Mouse (Mus musculus): Measurements from ENCODE around the gene Pop7. TPM values are rescaled to one million over a fixed set of nuclear protein-coding genes. Genes with fewer than 3 reads are reported as not detected.

Gene Pop7
- 29.4 and 33.4 TPM in 2 replicates for polyA plus RNA-seq (2015; fragmentation: Nextera tagmentation; extraction: Ambion mirVana)

- ATAC-seq (ENCODE audit: insufficient read depth): peak; percentile 94
Measured at GRCm38 (mm10) chr5:137501709-137502666, at the start of gene Pop7. Gene Pop7 (minus strand): TSS chr5:137502518.

GRCm38 (mm10) chr5:137551119-137551518 lies 48.8 kb upstream of the Pop7 start:
- ATAC-seq (ENCODE audit: insufficient read depth): no peak
- H3K4me3 ChIP-seq (replicated peaks): no peak overlapping the region
- peaks cover 9% of the 10 kb centered on the region for H3K4me1 ChIP-seq (replicated peaks)
- WGBS (ENCODE audit: insufficient replicate concordance): 62% methylated on average over 5 of the region's 5 CpGs
- peaks cover 53% of the 10 kb centered on the region for H3K27me3 ChIP-seq
- no peaks in the 10 kb centered on the region for H3K36me3 ChIP-seq (replicated peaks)
- H3K27ac ChIP-seq (replicated peaks): no peak overlapping the region
- no peak overlapping the region for H3K9ac ChIP-seq
- H3K9me3 ChIP-seq (replicated peaks): no peaks in the 10 kb centered on the region
- no peak overlapping the region for H3K4me2 ChIP-seq

More at GRCm38 (mm10) chr5:137501709-137502666, at the start of gene Pop7:
- no peaks in the 10 kb centered on the region for H3K9me3 ChIP-seq (replicated peaks)
- WGBS (ENCODE audit: insufficient replicate concordance): 1% methylated on average over 64 of the region's 64 CpGs
- H3K4me2 ChIP-seq: peak within 1 kb of the TSS; percentile 90
- no peaks in the 10 kb centered on the region for H3K27me3 ChIP-seq
- peak within 1 kb of the TSS; percentile 75 for H3K4me3 ChIP-seq (replicated peaks)
- peak within 1 kb of the TSS; percentile 71 for H3K9ac ChIP-seq
- peak within 1 kb of the TSS; percentile 92 for H3K27ac ChIP-seq (replicated peaks)
- H3K36me3 ChIP-seq (replicated peaks): peaks cover 15% of the 10 kb centered on the region
- peaks cover 27% of the 10 kb centered on the region for H3K4me1 ChIP-seq (replicated peaks)

- Histone ChIP-seq H3K36me3 (replicated peaks) (no peaks in the 10 kb centered on the region), H3K27me3 (peaks cover 50% of the 10 kb centered on the region), H3K9ac (no peak overlapping the region), H3K4me2 (no peak overlapping the region), H3K4me3 (replicated peaks) (no peak overlapping the region), H3K27ac (replicated peaks) (no peak overlapping the region), H3K9me3 (replicated peaks) (no peaks in the 10 kb centered on the region), H3K4me1 (replicated peaks) (peaks cover 9% of the 10 kb centered on the region)
- WGBS (ENCODE audit: insufficient replicate concordance): 68% methylated on average over 2 of the region's 2 CpGs
- no peak for ATAC-seq (ENCODE audit: insufficient read depth)
Measured at GRCm38 (mm10) chr5:137549840-137550239, 47.5 kb upstream of the Pop7 start.

- Histone ChIP-seq H3K36me3 (replicated peaks) (no peaks in the 10 kb centered on the region), H3K4me3 (replicated peaks) (no peak overlapping the region), H3K4me2 (no peak overlapping the region), H3K27ac (replicated peaks) (no peak overlapping the region), H3K9me3 (replicated peaks) (no peaks in the 10 kb centered on the region), H3K9ac (no peak overlapping the region; the same call in 1 of the 2 replicates), H3K27me3 (peaks cover 21% of the 10 kb centered on the region), H3K4me1 (replicated peaks) (0 out of 2 replicates have a peak, but pooled peaks cover 3% of the 10 kb centered on the region)
- ATAC-seq (ENCODE audit: insufficient read depth): no peak
- WGBS (ENCODE audit: insufficient replicate concordance): 61% methylated on average over 4 of the region's 4 CpGs
Measured at GRCm38 (mm10) chr5:137545596-137545995, 43.3 kb upstream of the Pop7 start.

GRCm38 (mm10) chr5:137544926-137545325 lies 42.6 kb upstream of the Pop7 start:
- no peaks in the 10 kb centered on the region for H3K9me3 ChIP-seq (replicated peaks)
- no peak overlapping the region for H3K4me2 ChIP-seq
- no peak overlapping the region for H3K4me3 ChIP-seq (replicated peaks)
- no peak overlapping the region for H3K27ac ChIP-seq (replicated peaks)
- peaks cover 18% of the 10 kb centered on the region for H3K27me3 ChIP-seq
- no peak overlapping the region for H3K9ac ChIP-seq
- WGBS (ENCODE audit: insufficient replicate concordance): 55% methylated on average over 6 of the region's 6 CpGs
- H3K4me1 ChIP-seq (replicated peaks): 0 out of 2 replicates have a peak, but pooled peaks cover 3% of the 10 kb centered on the region
- no peak for ATAC-seq (ENCODE audit: insufficient read depth)
- no peaks in the 10 kb centered on the region for H3K36me3 ChIP-seq (replicated peaks)

- Histone ChIP-seq H3K4me1 (replicated peaks) (0 out of 2 replicates have a peak, but pooled peaks cover 3% of the 10 kb centered on the region), H3K27ac (replicated peaks) (no peak overlapping the region), H3K27me3 (peaks cover 14% of the 10 kb centered on the region), H3K4me3 (replicated peaks) (no peak overlapping the region), H3K36me3 (replicated peaks) (no peaks in the 10 kb centered on the region), H3K9ac (no peak overlapping the region), H3K4me2 (no peak overlapping the region), H3K9me3 (replicated peaks) (no peaks in the 10 kb centered on the region)
- ATAC-seq (ENCODE audit: insufficient read depth): no peak
- 52% methylated on average over 5 of the region's 5 CpGs for WGBS (ENCODE audit: insufficient replicate concordance)
Measured at GRCm38 (mm10) chr5:137541768-137542540, 39.6 kb upstream of the Pop7 start.

GRCm38 (mm10) chr5:137540991-137541390 lies 38.7 kb upstream of the Pop7 start:
- Histone ChIP-seq H3K36me3 (replicated peaks) (no peaks in the 10 kb centered on the region), H3K9me3 (replicated peaks) (no peaks in the 10 kb centered on the region), H3K4me3 (replicated peaks) (no peak overlapping the region), H3K4me1 (replicated peaks) (0 out of 2 replicates have a peak, but pooled peaks cover 3% of the 10 kb centered on the region), H3K9ac (no peak overlapping the region), H3K4me2 (no peak overlapping the region), H3K27ac (replicated peaks) (no peak overlapping the region), H3K27me3 (peaks cover 14% of the 10 kb centered on the region)
- WGBS (ENCODE audit: insufficient replicate concordance): 60% methylated on average over 6 of the region's 6 CpGs
- ATAC-seq (ENCODE audit: insufficient read depth): no peak

GRCm38 (mm10) chr5:137539291-137539801 lies 37.0 kb upstream of the Pop7 start:
- Histone ChIP-seq H3K9ac (no peak overlapping the region), H3K4me3 (replicated peaks) (no peak overlapping the region), H3K27me3 (0 out of 2 replicates have a peak, but pooled peaks cover 5% of the 10 kb centered on the region), H3K4me2 (no peak overlapping the region), H3K27ac (replicated peaks) (no peak overlapping the region), H3K9me3 (replicated peaks) (no peaks in the 10 kb centered on the region), H3K36me3 (replicated peaks) (no peaks in the 10 kb centered on the region), H3K4me1 (replicated peaks) (peaks cover 9% of the 10 kb centered on the region)
- WGBS (ENCODE audit: insufficient replicate concordance): 57% methylated on average over 7 of the region's 7 CpGs
- no peak for ATAC-seq (ENCODE audit: insufficient read depth)

- Histone ChIP-seq H3K9me3 (replicated peaks) (no peaks in the 10 kb centered on the region), H3K4me2 (no peak overlapping the region), H3K27me3 (0 out of 2 replicates have a peak, but pooled peaks cover 5% of the 10 kb centered on the region), H3K4me1 (replicated peaks) (peaks cover 16% of the 10 kb centered on the region), H3K36me3 (replicated peaks) (no peaks in the 10 kb centered on the region), H3K9ac (no peak overlapping the region), H3K27ac (replicated peaks) (no peak overlapping the region), H3K4me3 (replicated peaks) (no peak overlapping the region)
- WGBS (ENCODE audit: insufficient replicate concordance): 54% methylated on average over 4 of the region's 4 CpGs
- ATAC-seq (ENCODE audit: insufficient read depth): no peak
Measured at GRCm38 (mm10) chr5:137537461-137537860, 35.1 kb upstream of the Pop7 start.

- Histone ChIP-seq H3K4me2 (peak overlapping the region; percentile 5; the same call in 1 of the 2 replicates), H3K36me3 (replicated peaks) (peaks cover 3% of the 10 kb centered on the region), H3K4me1 (replicated peaks) (peaks cover 31% of the 10 kb centered on the region), H3K27ac (replicated peaks) (no peak overlapping the region), H3K9me3 (replicated peaks) (no peaks in the 10 kb centered on the region), H3K9ac (no peak overlapping the region), H3K27me3 (0 out of 2 replicates have a peak, but pooled peaks cover 5% of the 10 kb centered on the region), H3K4me3 (replicated peaks) (no peak overlapping the region)
- no peak for ATAC-seq (ENCODE audit: insufficient read depth)
- whole genome bisulfite sequencing (ENCODE audit: insufficient replicate concordance): 46% methylated on average over 9 of the region's 9 CpGs
Measured at GRCm38 (mm10) chr5:137535318-137535717, 33.0 kb upstream of the Pop7 start.

Measured in liver, embryonic 15.5 days (tissue).